Comparison of ENCODE assay signal across 27 mouse cellular contexts in genomic region chr2:169826833-169827232, GRCm38 (mm10).
DNase-seq lines count a peak whose midpoint lies in the region; ATAC-seq and TF ChIP-seq lines count a peak whose summit lies in the region.
"Had no signal": no experiment of that assay in that cellular context is flagged by ENCODE, and none has a peak within 500 bp of the region (broad histone marks: within the 10 kb centered on the region; RNA-seq: fewer than 3 reads in every experiment).

No protein-coding gene starts in this region.

- peak overlapping the region; percentile 83 for H3K27ac ChIP-seq in hindbrain, embryonic 13.5 days
- H3K27ac ChIP-seq in hindbrain, postnatal 0 days, result no peak overlapping the region
- peak overlapping the region; percentile 48 for H3K27ac ChIP-seq in lung, embryonic 14.5 days (ENCODE audit: low read depth)
- H3K27ac ChIP-seq in stomach, embryonic 14.5 days (ENCODE audit: low read length), result peak overlapping the region; percentile 61; the same call in 1 of the 2 replicates
- no peak overlapping the region for H3K27ac ChIP-seq in stomach, postnatal 0 days (replicated peaks)
- H3K27ac ChIP-seq in neural tube, embryonic 15.5 days (replicated peaks), result no peak overlapping the region
- H3K27ac ChIP-seq: embryonic facial prominence, embryonic 12.5 days; forebrain, embryonic 12.5 days; heart, adult 2 months; heart, embryonic 13.5 days; limb, embryonic 15.5 days; liver, embryonic 15.5 days; macrophage had no signal

- no peaks in the 10 kb centered on the region for H3K9me3 ChIP-seq in hindbrain, embryonic 13.5 days
- no peaks in the 10 kb centered on the region for H3K9me3 ChIP-seq in hindbrain, postnatal 0 days (ENCODE audit: low read length)
- no peaks in the 10 kb centered on the region for H3K9me3 ChIP-seq in lung, embryonic 14.5 days (ENCODE audit: low read depth, low read length)
- H3K9me3 ChIP-seq in stomach, embryonic 14.5 days (ENCODE audit: control insufficient read depth, low read depth, low read length), result no peaks in the 10 kb centered on the region
- no peaks in the 10 kb centered on the region for H3K9me3 ChIP-seq in stomach, postnatal 0 days (ENCODE audit: control insufficient read depth, low read length)
- no peaks in the 10 kb centered on the region for H3K9me3 ChIP-seq in neural tube, embryonic 15.5 days (replicated peaks)
- H3K9me3 ChIP-seq: embryonic facial prominence, embryonic 12.5 days; forebrain, embryonic 12.5 days; heart, embryonic 13.5 days; limb, embryonic 15.5 days; liver, embryonic 15.5 days had no signal

- TF ChIP-seq CTCF in hindbrain, postnatal 0 days (IDR thresholded peaks at IDR 0.05; ENCODE audit: low read depth), result no peak
- no peak for TF ChIP-seq CTCF in lung, embryonic 14.5 days (IDR thresholded peaks at IDR 0.05; ENCODE audit: low read depth)
- no peak for TF ChIP-seq CTCF in stomach, postnatal 0 days (IDR thresholded peaks at IDR 0.05; ENCODE audit: low read depth)

- no peak overlapping the region for H3K9ac ChIP-seq in hindbrain, embryonic 13.5 days
- H3K9ac ChIP-seq in hindbrain, postnatal 0 days (replicated peaks; ENCODE audit: low read length), result no peak overlapping the region
- H3K9ac ChIP-seq in lung, embryonic 14.5 days, result no peak overlapping the region
- H3K9ac ChIP-seq in stomach, embryonic 14.5 days (replicated peaks; ENCODE audit: low read depth, low read length), result no peak overlapping the region
- no peak overlapping the region for H3K9ac ChIP-seq in stomach, postnatal 0 days (ENCODE audit: low read length)
- no peak overlapping the region for H3K9ac ChIP-seq in neural tube, embryonic 15.5 days (replicated peaks)
- H3K9ac ChIP-seq: embryonic facial prominence, embryonic 12.5 days; forebrain, embryonic 12.5 days; heart, embryonic 13.5 days; limb, embryonic 15.5 days; liver, embryonic 15.5 days had no signal

- H3K27me3 ChIP-seq in hindbrain, embryonic 13.5 days, result no peaks in the 10 kb centered on the region
- H3K27me3 ChIP-seq in hindbrain, postnatal 0 days (ENCODE audit: insufficient read depth, low read length), result no peaks in the 10 kb centered on the region
- no peaks in the 10 kb centered on the region for H3K27me3 ChIP-seq in lung, embryonic 14.5 days (ENCODE audit: insufficient read depth, low read length)
- no peaks in the 10 kb centered on the region for H3K27me3 ChIP-seq in stomach, embryonic 14.5 days (ENCODE audit: control insufficient read depth, insufficient read depth, low read length)
- H3K27me3 ChIP-seq in stomach, postnatal 0 days (ENCODE audit: control insufficient read depth, insufficient read depth, low read length), result no peaks in the 10 kb centered on the region
- no peaks in the 10 kb centered on the region for H3K27me3 ChIP-seq in neural tube, embryonic 15.5 days (replicated peaks)
- H3K27me3 ChIP-seq: CH12.LX; embryonic facial prominence, embryonic 12.5 days; forebrain, embryonic 12.5 days; heart, embryonic 13.5 days; liver, embryonic 15.5 days; Patski had no signal

- no peak for TF ChIP-seq EP300 in stomach, postnatal 0 days (optimal IDR thresholded peaks at IDR 0.05)

- ATAC-seq in hindbrain, embryonic 13.5 days (ENCODE audit: low FRiP score), result no peak
- ATAC-seq in hindbrain, postnatal 0 days, result no peak
- peak; percentile 64 for ATAC-seq in lung, embryonic 14.5 days (ENCODE audit: insufficient read depth)
- ATAC-seq in stomach, embryonic 14.5 days (ENCODE audit: insufficient number of reproducible peaks, insufficient read depth, low FRiP score, low read depth), result 0 out of 2 replicates have a peak, but pooled peaks have one; percentile 58
- no peak for ATAC-seq in stomach, postnatal 0 days (ENCODE audit: low FRiP score, low TSS enrichment)
- ATAC-seq in neural tube, embryonic 15.5 days (ENCODE audit: low FRiP score), result no peak
- ATAC-seq: inflammation-experienced regulatory T-cells, adult 6 months; Patski had no signal

- no peaks in the 10 kb centered on the region for H3K36me3 ChIP-seq in hindbrain, embryonic 13.5 days
- H3K36me3 ChIP-seq in hindbrain, postnatal 0 days (ENCODE audit: insufficient read depth, low read length), result no peaks in the 10 kb centered on the region
- no peaks in the 10 kb centered on the region for H3K36me3 ChIP-seq in lung, embryonic 14.5 days (ENCODE audit: insufficient read depth)
- no peaks in the 10 kb centered on the region for H3K36me3 ChIP-seq in stomach, embryonic 14.5 days (ENCODE audit: control insufficient read depth, insufficient read depth, low read length)
- no peaks in the 10 kb centered on the region for H3K36me3 ChIP-seq in stomach, postnatal 0 days (ENCODE audit: control insufficient read depth, insufficient read depth, low read length)
- no peaks in the 10 kb centered on the region for H3K36me3 ChIP-seq in neural tube, embryonic 15.5 days
- H3K36me3 ChIP-seq: embryonic facial prominence, embryonic 12.5 days; forebrain, embryonic 12.5 days; G1E; heart, embryonic 13.5 days; limb, embryonic 15.5 days; liver, embryonic 15.5 days had no signal

- no peak for DNase-seq in hindbrain, postnatal 0 days (ENCODE audit: low spot score)
- DNase-seq in lung, embryonic 14.5 days, result peak; percentile 55
- DNase-seq in lung, postnatal 10 days, result no peak
- no peak for DNase-seq in stomach, postnatal 0 days (ENCODE audit: low spot score)
- no peak for DNase-seq in adipocyte (ENCODE audit: low spot score)
- DNase-seq: adrenal gland, adult 2 months; B cell, adult 2 months; cerebellum, adult 11 months; cerebellum, postnatal 10 days; gastrocnemius, postnatal 36 days; heart, adult 2 months; heart, postnatal 36 days; right cerebral cortex, postnatal 14 days had no signal

- H3K4me2 ChIP-seq in hindbrain, embryonic 13.5 days, result no peak overlapping the region
- H3K4me2 ChIP-seq in hindbrain, postnatal 0 days (ENCODE audit: low read depth, low read length), result no peak overlapping the region
- peak overlapping the region; percentile 52 for H3K4me2 ChIP-seq in lung, embryonic 14.5 days
- peak overlapping the region; percentile 43; the same call in 1 of the 2 replicates for H3K4me2 ChIP-seq in stomach, embryonic 14.5 days (replicated peaks; ENCODE audit: low read depth, low read length)
- no peak overlapping the region for H3K4me2 ChIP-seq in stomach, postnatal 0 days (replicated peaks; ENCODE audit: low read depth)
- H3K4me2 ChIP-seq in neural tube, embryonic 15.5 days, result peak overlapping the region; percentile 43; the same call in 1 of the 2 replicates
- H3K4me2 ChIP-seq: embryonic facial prominence, embryonic 12.5 days; forebrain, embryonic 12.5 days; liver, embryonic 15.5 days had no signal

- H3K4me3 ChIP-seq in hindbrain, embryonic 13.5 days, result no peak overlapping the region
- H3K4me3 ChIP-seq in hindbrain, postnatal 0 days (ENCODE audit: low read length), result no peak overlapping the region
- H3K4me3 ChIP-seq in lung, embryonic 14.5 days (ENCODE audit: low read depth, low read length), result no peak overlapping the region
- no peak overlapping the region for H3K4me3 ChIP-seq in stomach, embryonic 14.5 days (ENCODE audit: low read depth, low read length)
- H3K4me3 ChIP-seq in stomach, postnatal 0 days (ENCODE audit: low read depth, low read length), result no peak overlapping the region
- H3K4me3 ChIP-seq in neural tube, embryonic 15.5 days (replicated peaks), result no peak overlapping the region
- H3K4me3 ChIP-seq: embryonic facial prominence, embryonic 12.5 days; erythroblast, embryonic 14.5 days; forebrain, embryonic 12.5 days; heart, adult 2 months; heart, embryonic 13.5 days; limb, embryonic 15.5 days; liver, embryonic 15.5 days had no signal

- peaks cover 32% of the 10 kb centered on the region for H3K4me1 ChIP-seq in hindbrain, embryonic 13.5 days (replicated peaks)
- H3K4me1 ChIP-seq in hindbrain, postnatal 0 days (ENCODE audit: insufficient read depth, low read length), result no peaks in the 10 kb centered on the region; the same call in 1 of the 2 replicates
- peaks cover 14% of the 10 kb centered on the region for H3K4me1 ChIP-seq in lung, embryonic 14.5 days (ENCODE audit: insufficient read depth)
- peaks cover 14% of the 10 kb centered on the region for H3K4me1 ChIP-seq in stomach, embryonic 14.5 days (ENCODE audit: control insufficient read depth, insufficient read depth, low read length)
- no peaks in the 10 kb centered on the region for H3K4me1 ChIP-seq in stomach, postnatal 0 days (replicated peaks; ENCODE audit: control insufficient read depth, insufficient read depth)
- peaks cover 25% of the 10 kb centered on the region for H3K4me1 ChIP-seq in neural tube, embryonic 15.5 days
- H3K4me1 ChIP-seq: liver, embryonic 15.5 days had no signal

- 68% methylated on average over 8 of the region's 8 CpGs for WGBS in hindbrain, embryonic 13.5 days
- 71% methylated on average over 8 of the region's 8 CpGs for WGBS in hindbrain, postnatal 0 days
- 13% methylated on average over 8 of the region's 8 CpGs for WGBS in lung, embryonic 14.5 days
- 27% methylated on average over 8 of the region's 8 CpGs for WGBS in stomach, embryonic 14.5 days
- 47% methylated on average over 8 of the region's 8 CpGs for WGBS in stomach, postnatal 0 days
- 48% methylated on average over 8 of the region's 8 CpGs for WGBS in neural tube, embryonic 15.5 days

Comparison
In these comparisons a context has a peak if more than half of its experiments do, and no peak if none do; other contexts are left out.
1. ATAC-seq: peak in lung, embryonic 14.5 days (single experiment) and stomach, embryonic 14.5 days (single experiment); none in hindbrain, embryonic 13.5 days (single experiment), hindbrain, postnatal 0 days (single experiment), stomach, postnatal 0 days (single experiment) and neural tube, embryonic 15.5 days (single experiment).
2. H3K27ac ChIP-seq: peak in hindbrain, embryonic 13.5 days (single experiment), lung, embryonic 14.5 days (single experiment) and stomach, embryonic 14.5 days (single experiment); none in hindbrain, postnatal 0 days (single experiment), stomach, postnatal 0 days (single experiment) and neural tube, embryonic 15.5 days (single experiment).
3. H3K4me2 ChIP-seq: peak in lung, embryonic 14.5 days (single experiment), stomach, embryonic 14.5 days (single experiment) and neural tube, embryonic 15.5 days (single experiment); none in hindbrain, embryonic 13.5 days (single experiment), hindbrain, postnatal 0 days (single experiment) and stomach, postnatal 0 days (single experiment).